Mouse (Mus musculus): ENCODE data around the gene Trip10. TPM values are rescaled to one million over a fixed set of nuclear protein-coding genes. Genes with fewer than 3 reads are reported as not detected.

Gene Trip10
- total and polyA plus RNA-seq, 2 experiments from 2014 or later: 7.8 to 8.5 TPM

DNA sequence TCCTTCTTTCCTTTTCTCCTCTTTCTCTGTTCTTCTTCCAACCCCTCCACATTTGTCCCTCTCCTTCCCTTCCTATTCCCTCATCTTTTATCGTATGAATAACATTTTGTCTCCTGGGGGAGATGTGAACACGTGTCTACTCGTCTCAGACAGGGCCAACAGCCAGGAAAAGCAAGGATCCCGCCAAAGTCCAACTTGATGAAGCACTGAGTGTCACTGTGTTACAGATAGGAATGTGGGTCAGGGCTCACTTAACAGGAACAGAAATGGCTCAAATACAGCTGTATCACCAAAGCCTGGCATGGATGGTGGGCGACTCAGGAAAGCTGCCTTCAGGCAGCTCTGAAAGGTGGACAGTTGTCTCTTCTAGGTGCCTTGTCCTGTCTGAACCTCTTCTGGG is 40.0 kb downstream of the Trip10 start:
- DNase-seq (ENCODE audit: low spot score) (no peak), ATAC-seq (no peak)
- H3K27ac ChIP-seq: no peak overlapping the region
- H3K36me3 ChIP-seq (ENCODE audit: insufficient read depth, low read length): no peaks in the 10 kb centered on the region
- H3K4me3 ChIP-seq (ENCODE audit: low read length): no peak overlapping the region
- no peak overlapping the region for H3K9ac ChIP-seq (replicated peaks; ENCODE audit: low read length)
- H3K4me1 ChIP-seq (ENCODE audit: insufficient read depth, low read length): no peaks in the 10 kb centered on the region
- no peak overlapping the region for H3K4me2 ChIP-seq (ENCODE audit: low read depth, low read length)
- WGBS: 83% methylated on average over 5 of the region's 5 CpGs
- no peak for TF ChIP-seq CTCF (IDR thresholded peaks at IDR 0.05; ENCODE audit: low read depth)
- H3K27me3 ChIP-seq (ENCODE audit: insufficient read depth, low read length): no peaks in the 10 kb centered on the region
- H3K9me3 ChIP-seq (ENCODE audit: low read length): no peaks in the 10 kb centered on the region

DNA sequence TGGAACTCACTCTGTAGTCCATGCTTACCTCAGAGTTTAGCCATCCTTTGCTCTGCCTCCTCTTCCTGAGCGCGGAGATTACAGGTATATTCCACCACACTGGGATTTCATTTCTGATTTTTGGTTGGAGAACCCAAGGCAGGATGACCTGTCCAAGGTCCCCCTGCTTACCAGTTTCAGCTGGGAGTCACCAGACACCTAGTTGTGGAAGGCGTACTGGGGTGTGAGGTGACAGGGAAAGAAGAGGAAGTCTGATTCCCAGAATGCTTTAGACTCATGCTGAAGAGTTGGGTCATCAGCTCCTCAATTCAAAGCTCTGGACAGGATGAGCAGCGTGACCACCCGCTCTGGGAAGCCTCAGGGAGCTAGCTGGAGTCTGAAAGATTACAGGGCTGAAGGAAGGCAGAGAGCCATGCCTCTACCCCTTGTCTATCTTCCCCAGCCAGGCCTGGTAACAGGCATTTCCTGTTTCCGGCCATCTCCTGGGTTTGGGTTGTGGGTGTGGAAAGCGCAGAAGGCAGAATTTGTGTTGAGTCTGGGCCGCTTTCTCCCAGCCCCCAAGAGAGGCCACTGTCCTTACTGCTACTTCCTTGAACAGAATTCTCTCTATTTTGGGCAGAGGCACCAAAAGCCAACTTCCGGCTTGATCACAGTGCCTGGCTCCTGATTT is 40.9 kb downstream of the Trip10 start:
- H3K9ac ChIP-seq (replicated peaks; ENCODE audit: low read length): no peak overlapping the region
- no peaks in the 10 kb centered on the region for H3K4me1 ChIP-seq (ENCODE audit: insufficient read depth, low read length)
- no peaks in the 10 kb centered on the region for H3K36me3 ChIP-seq (ENCODE audit: insufficient read depth, low read length)
- WGBS: 86% methylated on average over 9 of the region's 9 CpGs
- no peak for TF ChIP-seq CTCF (IDR thresholded peaks at IDR 0.05; ENCODE audit: low read depth)
- no peak overlapping the region for H3K27ac ChIP-seq
- no peak overlapping the region for H3K4me3 ChIP-seq (ENCODE audit: low read length)
- H3K9me3 ChIP-seq (ENCODE audit: low read length): no peaks in the 10 kb centered on the region
- H3K27me3 ChIP-seq (ENCODE audit: insufficient read depth, low read length): no peaks in the 10 kb centered on the region
- DNase-seq (ENCODE audit: low spot score): no peak
- H3K4me2 ChIP-seq (ENCODE audit: low read depth, low read length): no peak overlapping the region
- ATAC-seq: no peak

DNA sequence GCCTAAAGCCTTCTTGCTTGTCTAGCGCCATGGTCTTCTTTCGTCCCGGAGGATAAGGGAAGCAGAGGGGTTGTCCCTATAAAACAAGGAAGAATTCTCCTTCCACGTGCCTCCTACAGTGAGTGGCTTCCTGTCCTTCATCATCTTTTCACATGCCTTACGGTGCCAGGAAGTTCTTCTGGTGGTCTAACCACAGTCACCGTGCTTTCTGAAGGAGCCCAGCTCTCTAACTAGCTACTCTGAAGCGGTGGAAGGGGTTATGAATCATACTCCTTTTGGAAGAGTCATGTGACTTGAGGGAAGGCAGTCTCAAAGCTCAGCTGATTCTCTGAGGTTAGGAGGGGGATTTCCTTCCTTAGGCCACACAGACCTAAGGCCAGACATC is 41.4 kb downstream of the Trip10 start:
- Histone ChIP-seq H3K4me2 (ENCODE audit: low read depth, low read length) (no peak overlapping the region), H3K27me3 (ENCODE audit: insufficient read depth, low read length) (no peaks in the 10 kb centered on the region), H3K9me3 (ENCODE audit: low read length) (no peaks in the 10 kb centered on the region), H3K27ac (no peak overlapping the region), H3K9ac (replicated peaks; ENCODE audit: low read length) (no peak overlapping the region), H3K36me3 (ENCODE audit: insufficient read depth, low read length) (no peaks in the 10 kb centered on the region), H3K4me1 (ENCODE audit: insufficient read depth, low read length) (no peaks in the 10 kb centered on the region), H3K4me3 (ENCODE audit: low read length) (no peak overlapping the region)
- 83% methylated on average over 7 of the region's 7 CpGs for WGBS
- DNase-seq (ENCODE audit: low spot score): no peak
- TF ChIP-seq CTCF (IDR thresholded peaks at IDR 0.05; ENCODE audit: low read depth): no peak
- ATAC-seq: no peak

GRCm38 (mm10) chr17:57292302-57292701 is 43.0 kb downstream of the Trip10 start:
- no peak for TF ChIP-seq CTCF (IDR thresholded peaks at IDR 0.05; ENCODE audit: low read depth)
- H3K9me3 ChIP-seq (ENCODE audit: low read length): no peaks in the 10 kb centered on the region
- H3K27ac ChIP-seq: no peak overlapping the region
- DNase-seq (ENCODE audit: low spot score) (no peak), ATAC-seq (no peak)
- H3K9ac ChIP-seq (replicated peaks; ENCODE audit: low read length): no peak overlapping the region
- H3K36me3 ChIP-seq (ENCODE audit: insufficient read depth, low read length): no peaks in the 10 kb centered on the region
- H3K4me1 ChIP-seq (ENCODE audit: insufficient read depth, low read length): no peaks in the 10 kb centered on the region
- H3K27me3 ChIP-seq (ENCODE audit: insufficient read depth, low read length): no peaks in the 10 kb centered on the region
- H3K4me3 ChIP-seq (ENCODE audit: low read length): no peak overlapping the region
- 90% methylated on average over 2 of the region's 2 CpGs for WGBS
- no peak overlapping the region for H3K4me2 ChIP-seq (ENCODE audit: low read depth, low read length)

- no peak for TF ChIP-seq CTCF (IDR thresholded peaks at IDR 0.05; ENCODE audit: low read depth)
- Histone ChIP-seq H3K9ac (replicated peaks; ENCODE audit: low read length) (no peak overlapping the region), H3K9me3 (ENCODE audit: low read length) (no peaks in the 10 kb centered on the region), H3K4me3 (ENCODE audit: low read length) (no peak overlapping the region), H3K27me3 (ENCODE audit: insufficient read depth, low read length) (no peaks in the 10 kb centered on the region), H3K27ac (no peak overlapping the region), H3K4me1 (ENCODE audit: insufficient read depth, low read length) (no peaks in the 10 kb centered on the region), H3K36me3 (ENCODE audit: insufficient read depth, low read length) (no peaks in the 10 kb centered on the region), H3K4me2 (ENCODE audit: low read depth, low read length) (no peak overlapping the region)
- WGBS: 94% methylated on average over 9 of the region's 9 CpGs
- ATAC-seq (no peak), DNase-seq (ENCODE audit: low spot score) (no peak)
Observed at GRCm38 (mm10) chr17:57292968-57293367, 43.7 kb downstream of the Trip10 start.

DNA sequence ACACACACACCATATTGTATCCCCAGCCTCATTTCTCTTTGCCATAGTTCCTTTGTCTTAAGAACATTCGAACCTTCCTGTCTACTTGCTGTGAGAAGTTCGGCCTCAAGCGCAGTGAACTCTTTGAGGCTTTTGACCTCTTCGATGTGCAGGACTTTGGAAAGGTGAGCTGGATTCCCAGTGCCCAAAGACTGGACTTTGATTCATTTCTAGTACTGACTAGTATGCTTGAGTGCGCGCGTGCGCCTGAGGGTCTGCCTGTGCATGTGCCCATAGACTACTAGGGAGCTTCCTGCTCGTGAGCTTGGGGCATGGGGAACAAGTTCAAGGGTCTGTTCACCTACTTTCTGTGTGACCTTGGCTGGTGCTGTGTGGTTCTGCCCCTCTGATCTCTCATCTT is 46.7 kb downstream of the Trip10 start:
- Histone ChIP-seq H3K27ac (no peak overlapping the region), H3K9ac (replicated peaks; ENCODE audit: low read length) (no peak overlapping the region), H3K9me3 (ENCODE audit: low read length) (no peaks in the 10 kb centered on the region), H3K4me2 (ENCODE audit: low read depth, low read length) (no peak overlapping the region), H3K4me3 (ENCODE audit: low read length) (no peak overlapping the region), H3K4me1 (ENCODE audit: insufficient read depth, low read length) (no peaks in the 10 kb centered on the region), H3K27me3 (ENCODE audit: insufficient read depth, low read length) (no peaks in the 10 kb centered on the region), H3K36me3 (ENCODE audit: insufficient read depth, low read length) (no peaks in the 10 kb centered on the region)
- ATAC-seq (no peak), DNase-seq (ENCODE audit: low spot score) (no peak)
- TF ChIP-seq CTCF (IDR thresholded peaks at IDR 0.05; ENCODE audit: low read depth): no peak
- WGBS: 93% methylated on average over 9 of the region's 9 CpGs

- no peak overlapping the region for H3K9ac ChIP-seq (replicated peaks; ENCODE audit: low read length)
- WGBS: 92% methylated on average over 12 of the region's 12 CpGs
- no peaks in the 10 kb centered on the region for H3K36me3 ChIP-seq (ENCODE audit: insufficient read depth, low read length)
- no peak overlapping the region for H3K4me2 ChIP-seq (ENCODE audit: low read depth, low read length)
- no peak for DNase-seq (ENCODE audit: low spot score)
- no peak for ATAC-seq
- no peaks in the 10 kb centered on the region for H3K4me1 ChIP-seq (ENCODE audit: insufficient read depth, low read length)
- no peaks in the 10 kb centered on the region for H3K9me3 ChIP-seq (ENCODE audit: low read length)
- H3K27ac ChIP-seq: no peak overlapping the region
- TF ChIP-seq CTCF (IDR thresholded peaks at IDR 0.05; ENCODE audit: low read depth): no peak
- H3K4me3 ChIP-seq (ENCODE audit: low read length): no peak overlapping the region
- H3K27me3 ChIP-seq (ENCODE audit: insufficient read depth, low read length): no peaks in the 10 kb centered on the region
Observed at GRCm38 (mm10) chr17:57297040-57297439, 47.8 kb downstream of the Trip10 start.
